Mouse (Mus musculus): ENCODE measurements at regions not wholly inside any gene's neighbourhood (a gene's known extent, or its start where the extent isn't known, plus 50 kb on each side); places are given as distances from the start of the nearest gene placed in this dataset.

- TF ChIP-seq CTCF (IDR thresholded peaks at IDR 0.05; ENCODE audit: low read depth): peak; percentile 73
- Histone ChIP-seq H3K27me3 (replicated peaks; ENCODE audit: control insufficient read depth, insufficient read depth, low read length) (no peaks in the 10 kb centered on the region), H3K9ac (ENCODE audit: low read depth, low read length) (no peak overlapping the region), H3K36me3 (ENCODE audit: control insufficient read depth, insufficient read depth) (no peaks in the 10 kb centered on the region), H3K27ac (ENCODE audit: low read depth, low read length) (no peak overlapping the region), H3K9me3 (ENCODE audit: control insufficient read depth) (no peaks in the 10 kb centered on the region), H3K4me3 (ENCODE audit: low read depth, low read length) (no peak overlapping the region), H3K4me1 (replicated peaks; ENCODE audit: control insufficient read depth, insufficient read depth, low read length) (no peaks in the 10 kb centered on the region), H3K4me2 (replicated peaks; ENCODE audit: low read depth) (no peak overlapping the region)
- 22% methylated on average over 1 of the region's 1 CpGs for WGBS
- ATAC-seq: no peak
These were observed 52.2 kb upstream of the Otud4 start for GRCm38 (mm10) chr8:79587258-79587657.

GRCm38 (mm10) chr8:79584966-79585365 lies 54.5 kb upstream of the Otud4 start:
- peak; percentile 91 for TF ChIP-seq CTCF (IDR thresholded peaks at IDR 0.05; ENCODE audit: low read depth)
- H3K9me3 ChIP-seq (ENCODE audit: control insufficient read depth): no peaks in the 10 kb centered on the region
- H3K27me3 ChIP-seq (replicated peaks; ENCODE audit: control insufficient read depth, insufficient read depth, low read length): no peaks in the 10 kb centered on the region
- ATAC-seq: 0 out of 2 replicates have a peak, but pooled peaks have one; percentile 19
- no peaks in the 10 kb centered on the region for H3K4me1 ChIP-seq (replicated peaks; ENCODE audit: control insufficient read depth, insufficient read depth, low read length)
- H3K9ac ChIP-seq (ENCODE audit: low read depth, low read length): no peak overlapping the region
- no peak overlapping the region for H3K27ac ChIP-seq (ENCODE audit: low read depth, low read length)
- no peak overlapping the region for H3K4me2 ChIP-seq (replicated peaks; ENCODE audit: low read depth)
- 23% methylated on average over 3 of the region's 3 CpGs for WGBS
- H3K4me3 ChIP-seq (ENCODE audit: low read depth, low read length): no peak overlapping the region
- H3K36me3 ChIP-seq (ENCODE audit: control insufficient read depth, insufficient read depth): no peaks in the 10 kb centered on the region

DNA sequence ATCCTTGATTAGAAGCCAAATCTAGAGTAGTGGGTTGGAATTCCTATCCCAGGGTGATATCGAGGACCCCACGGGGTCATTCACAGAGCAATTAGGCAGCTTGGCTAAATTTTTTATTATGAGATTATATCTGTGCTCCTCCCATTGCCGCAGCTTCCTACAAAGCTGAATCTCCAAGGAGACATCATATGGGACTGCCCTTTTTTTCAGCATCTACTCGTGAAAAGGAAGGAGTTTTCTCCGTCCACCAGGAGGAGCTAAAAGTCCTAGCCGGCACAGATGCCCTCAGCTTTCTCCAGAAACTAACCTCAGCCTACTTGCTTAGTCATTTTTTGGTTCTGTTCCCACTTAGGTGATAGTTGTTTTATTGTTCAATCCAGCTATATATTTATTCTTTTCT lies 56.1 kb upstream of the Otud4 start:
- ATAC-seq: no peak
- WGBS: 30% methylated on average over 6 of the region's 6 CpGs
- H3K36me3 ChIP-seq (ENCODE audit: control insufficient read depth, insufficient read depth): no peaks in the 10 kb centered on the region
- H3K9me3 ChIP-seq (ENCODE audit: control insufficient read depth): no peaks in the 10 kb centered on the region
- no peak overlapping the region for H3K27ac ChIP-seq (ENCODE audit: low read depth, low read length)
- H3K9ac ChIP-seq (ENCODE audit: low read depth, low read length): no peak overlapping the region
- TF ChIP-seq CTCF (IDR thresholded peaks at IDR 0.05; ENCODE audit: low read depth): peak; percentile 69
- H3K4me2 ChIP-seq (replicated peaks; ENCODE audit: low read depth): no peak overlapping the region
- H3K4me3 ChIP-seq (ENCODE audit: low read depth, low read length): no peak overlapping the region
- H3K27me3 ChIP-seq (replicated peaks; ENCODE audit: control insufficient read depth, insufficient read depth, low read length): no peaks in the 10 kb centered on the region
- H3K4me1 ChIP-seq (replicated peaks; ENCODE audit: control insufficient read depth, insufficient read depth, low read length): no peaks in the 10 kb centered on the region

GRCm38 (mm10) chr8:79582195-79582594 lies 57.2 kb upstream of the Otud4 start:
- ATAC-seq: no peak
- Histone ChIP-seq H3K4me1 (replicated peaks; ENCODE audit: control insufficient read depth, insufficient read depth, low read length) (no peaks in the 10 kb centered on the region), H3K4me3 (ENCODE audit: low read depth, low read length) (no peak overlapping the region), H3K36me3 (ENCODE audit: control insufficient read depth, insufficient read depth) (no peaks in the 10 kb centered on the region), H3K27ac (ENCODE audit: low read depth, low read length) (no peak overlapping the region), H3K9ac (ENCODE audit: low read depth, low read length) (no peak overlapping the region), H3K9me3 (ENCODE audit: control insufficient read depth) (no peaks in the 10 kb centered on the region), H3K4me2 (replicated peaks; ENCODE audit: low read depth) (no peak overlapping the region), H3K27me3 (replicated peaks; ENCODE audit: control insufficient read depth, insufficient read depth, low read length) (no peaks in the 10 kb centered on the region)
- 84% methylated on average over 2 of the region's 2 CpGs for WGBS
- no peak for TF ChIP-seq CTCF (IDR thresholded peaks at IDR 0.05; ENCODE audit: low read depth)

DNA sequence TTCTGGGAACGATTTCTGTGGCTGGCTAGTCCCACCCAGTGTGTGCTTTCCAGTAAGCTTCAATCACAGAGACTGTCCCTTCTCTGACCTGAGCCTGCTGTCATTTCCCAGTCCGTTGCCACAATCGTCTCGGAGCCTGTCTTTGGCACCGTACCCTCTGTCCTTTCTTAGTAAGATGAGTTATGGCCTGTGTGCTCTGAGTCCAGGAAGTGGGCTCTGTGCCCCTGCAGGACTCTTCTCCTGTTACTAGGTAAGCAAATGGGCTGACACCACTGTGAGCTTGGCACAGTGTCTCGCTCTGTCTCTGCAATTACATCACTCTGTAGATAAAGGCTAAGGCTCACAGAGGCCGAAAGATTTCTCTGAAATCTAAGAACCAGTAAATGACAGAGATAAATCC lies 63.3 kb upstream of the Otud4 start:
- no peak overlapping the region for H3K27ac ChIP-seq (ENCODE audit: low read depth, low read length)
- no peaks in the 10 kb centered on the region for H3K4me1 ChIP-seq (replicated peaks; ENCODE audit: control insufficient read depth, insufficient read depth, low read length)
- H3K9me3 ChIP-seq (ENCODE audit: control insufficient read depth): no peaks in the 10 kb centered on the region
- no peak overlapping the region for H3K9ac ChIP-seq (ENCODE audit: low read depth, low read length)
- no peak for TF ChIP-seq CTCF (IDR thresholded peaks at IDR 0.05; ENCODE audit: low read depth)
- H3K4me3 ChIP-seq (ENCODE audit: low read depth, low read length): no peak overlapping the region
- no peaks in the 10 kb centered on the region for H3K36me3 ChIP-seq (ENCODE audit: control insufficient read depth, insufficient read depth)
- no peaks in the 10 kb centered on the region for H3K27me3 ChIP-seq (replicated peaks; ENCODE audit: control insufficient read depth, insufficient read depth, low read length)
- no peak for ATAC-seq
- 48% methylated on average over 7 of the region's 7 CpGs for WGBS
- H3K4me2 ChIP-seq (replicated peaks; ENCODE audit: low read depth): no peak overlapping the region

GRCm38 (mm10) chr8:79575175-79575734 lies 64.2 kb upstream of the Otud4 start:
- H3K36me3 ChIP-seq (ENCODE audit: control insufficient read depth, insufficient read depth): no peaks in the 10 kb centered on the region
- no peaks in the 10 kb centered on the region for H3K4me1 ChIP-seq (replicated peaks; ENCODE audit: control insufficient read depth, insufficient read depth, low read length)
- WGBS: 40% methylated on average over 2 of the region's 2 CpGs
- no peak overlapping the region for H3K4me2 ChIP-seq (replicated peaks; ENCODE audit: low read depth)
- no peak overlapping the region for H3K4me3 ChIP-seq (ENCODE audit: low read depth, low read length)
- no peaks in the 10 kb centered on the region for H3K9me3 ChIP-seq (ENCODE audit: control insufficient read depth)
- no peak overlapping the region for H3K27ac ChIP-seq (ENCODE audit: low read depth, low read length)
- no peaks in the 10 kb centered on the region for H3K27me3 ChIP-seq (replicated peaks; ENCODE audit: control insufficient read depth, insufficient read depth, low read length)
- no peak overlapping the region for H3K9ac ChIP-seq (ENCODE audit: low read depth, low read length)
- no peak for TF ChIP-seq CTCF (IDR thresholded peaks at IDR 0.05; ENCODE audit: low read depth)
- peak; percentile 79 for ATAC-seq

DNA sequence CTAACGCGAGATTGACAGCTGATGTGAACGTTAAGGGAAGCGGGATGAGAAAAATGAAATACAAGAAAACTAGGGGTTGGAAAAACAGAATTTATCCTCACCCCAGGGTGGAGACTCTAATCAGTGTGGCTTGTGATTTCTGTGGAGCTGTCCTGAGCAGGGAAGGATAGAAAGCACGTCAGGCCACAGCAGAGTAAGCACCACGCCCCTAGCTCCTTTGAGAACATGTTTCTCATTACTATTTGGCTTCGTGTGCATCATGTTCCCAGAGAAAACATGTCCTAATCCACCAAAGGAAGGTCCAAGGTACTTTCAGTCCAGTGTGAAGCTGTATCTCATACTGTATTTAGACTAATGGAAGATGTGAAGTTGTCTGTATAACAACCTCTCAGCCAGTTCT lies 65.9 kb upstream of the Otud4 start:
- H3K4me1 ChIP-seq (replicated peaks; ENCODE audit: control insufficient read depth, insufficient read depth, low read length): no peaks in the 10 kb centered on the region
- ATAC-seq: no peak
- no peak overlapping the region for H3K27ac ChIP-seq (ENCODE audit: low read depth, low read length)
- H3K4me3 ChIP-seq (ENCODE audit: low read depth, low read length): no peak overlapping the region
- no peak overlapping the region for H3K9ac ChIP-seq (ENCODE audit: low read depth, low read length)
- H3K36me3 ChIP-seq (ENCODE audit: control insufficient read depth, insufficient read depth): no peaks in the 10 kb centered on the region
- 84% methylated on average over 7 of the region's 7 CpGs for WGBS
- no peak overlapping the region for H3K4me2 ChIP-seq (replicated peaks; ENCODE audit: low read depth)
- TF ChIP-seq CTCF (IDR thresholded peaks at IDR 0.05; ENCODE audit: low read depth): no peak
- no peaks in the 10 kb centered on the region for H3K9me3 ChIP-seq (ENCODE audit: control insufficient read depth)
- no peaks in the 10 kb centered on the region for H3K27me3 ChIP-seq (replicated peaks; ENCODE audit: control insufficient read depth, insufficient read depth, low read length)
